Mouse (Mus musculus) limb, embryonic 14.5 days (tissue): Measurements from ENCODE around the gene Cdv3. TPM values are rescaled to one million over a fixed set of nuclear protein-coding genes. Genes with fewer than 3 reads are reported as not detected.

Experiments
- ATAC-seq: fragments of 200-750 bp; cut with Nextera tagmentation; 2 replicates; pipeline ENCODE4 v1.8.0; 2017; ENCODE audit warnings: low read depth, moderate number of reproducible peaks, moderate TSS enrichment; ENCODE audit not compliant: low FRiP score
- DNase-seq: peaks from one replicate; pipeline ENCODE4 v3.0.0-alpha.2; 2015; ENCODE audit warnings: low spot score
- H3K27ac ChIP-seq: fragments of 300-500 bp; sonication (generic); replicated peaks from 2 replicates; pipeline ENCODE4 v1.5.1; 2014; ENCODE audit warnings: low read depth, mild to moderate bottlenecking, low read length, moderate library complexity, mixed read lengths
- H3K27me3 ChIP-seq: fragments of 300-500 bp; sonication (generic); 2 replicates; pipeline ENCODE4 v1.6.1; 2014; ENCODE audit warnings: low read length, mixed read lengths; ENCODE audit not compliant: control insufficient read depth, insufficient read depth
- H3K36me3 ChIP-seq: fragments of 300-500 bp; sonication (generic); 2 replicates; pipeline ENCODE4 v1.6.1; 2014; ENCODE audit warnings: mild to moderate bottlenecking, low read length, moderate library complexity, mixed read lengths; ENCODE audit not compliant: control insufficient read depth, insufficient read depth
- H3K4me1 ChIP-seq: fragments of 300-500 bp; sonication (generic); 2 replicates; pipeline ENCODE4 v1.6.1; 2014; ENCODE audit warnings: antibody characterized with exemption, low read length, mixed read lengths; ENCODE audit not compliant: control insufficient read depth, insufficient read depth
- H3K4me2 ChIP-seq: fragments of 300-500 bp; sonication (generic); replicated peaks from 2 replicates; pipeline ENCODE4 v1.6.1; 2014; ENCODE audit warnings: low read depth, mild to moderate bottlenecking, low read length, moderate library complexity; ENCODE audit not compliant: severe bottlenecking
- H3K4me3 ChIP-seq: fragments of 300-500 bp; sonication (generic); replicated peaks from 2 replicates; pipeline ENCODE4 v1.5.1; 2014; ENCODE audit warnings: low read length
- H3K9ac ChIP-seq: fragments of 300-500 bp; sonication (generic); 2 replicates; pipeline ENCODE4 v1.6.1; 2014; ENCODE audit warnings: mild to moderate bottlenecking, low read depth, low read length, moderate library complexity; ENCODE audit not compliant: severe bottlenecking
- H3K9me3 ChIP-seq: fragments of 300-500 bp; sonication (generic); 2 replicates; pipeline ENCODE4 v1.6.1; 2016; ENCODE audit warnings: low read length; ENCODE audit not compliant: control insufficient read depth
- POLR2A ChIP-seq: fragments of 200-500 bp; IDR thresholded peaks from 2 replicates; pipeline ENCODE4 v1.8.0; 2012; ENCODE audit warnings: inconsistent platforms, mild to moderate bottlenecking, moderate library complexity, borderline replicate concordance; ENCODE audit not compliant: insufficient read depth, insufficient read length; ENCODE audit errors: extremely low read depth
- WGBS: fragments of 180-500 bp; shearing (Covaris S2); extraction: QIAGEN DNeasy Blood & Tissue Kit; methylation state at CpG from one replicate; pipeline ENCODE4 v1.1.7; 2014; 5-methylcytosine and 5-hydroxymethylcytosine counted together
- polyA plus RNA-seq, 2 experiments: library from polyadenylated mRNA; depleted of rRNA in 1 of 2; stranded (reverse) in 1 of 2; unstranded in 1 of 2; fragments of >200 nt; fragmentation: Nextera tagmentation in 1 of 2; extraction: Ambion mirVana in 1 of 2; gene quantifications; 2 replicates each; pipeline versions ENCODE4 v1.2.1 to v1.2.3; 2012 to 2014

Gene Cdv3
- polyA plus RNA-seq, 2 experiments, result 83.7 to 89.0 TPM

DNA sequence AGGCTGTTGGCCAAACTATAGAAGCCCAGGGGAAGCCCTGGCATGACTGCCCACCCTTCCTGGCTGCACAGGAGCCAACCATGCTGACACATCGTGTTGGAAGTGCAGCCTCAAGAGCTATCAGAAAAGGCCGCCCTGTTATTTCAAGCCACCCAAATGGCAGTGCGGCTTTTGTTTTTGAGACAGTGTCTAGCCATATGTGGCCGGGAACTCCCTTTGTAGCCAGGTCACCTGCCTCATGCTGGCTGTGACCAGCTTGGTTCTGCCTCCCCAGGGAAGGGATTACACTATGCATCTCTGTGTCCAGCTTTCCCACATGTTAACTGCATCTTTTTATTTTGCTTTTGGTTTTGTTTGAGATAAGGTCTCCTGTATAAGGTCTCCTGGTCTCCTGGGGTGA lies 14.9 kb upstream of the Cdv3 start:
- Histone ChIP-seq H3K4me1 (no peaks in the 10 kb centered on the region), H3K9ac (no peak overlapping the region), H3K27ac (no peak overlapping the region), H3K4me3 (no peak overlapping the region), H3K9me3 (no peaks in the 10 kb centered on the region), H3K36me3 (no peaks in the 10 kb centered on the region), H3K4me2 (no peak overlapping the region), H3K27me3 (no peaks in the 10 kb centered on the region)
- WGBS, result 92% methylated on average over 4 of the region's 4 CpGs
- no peak for DNase-seq
- no peak for TF ChIP-seq POLR2A
- ATAC-seq, result no peak

DNA sequence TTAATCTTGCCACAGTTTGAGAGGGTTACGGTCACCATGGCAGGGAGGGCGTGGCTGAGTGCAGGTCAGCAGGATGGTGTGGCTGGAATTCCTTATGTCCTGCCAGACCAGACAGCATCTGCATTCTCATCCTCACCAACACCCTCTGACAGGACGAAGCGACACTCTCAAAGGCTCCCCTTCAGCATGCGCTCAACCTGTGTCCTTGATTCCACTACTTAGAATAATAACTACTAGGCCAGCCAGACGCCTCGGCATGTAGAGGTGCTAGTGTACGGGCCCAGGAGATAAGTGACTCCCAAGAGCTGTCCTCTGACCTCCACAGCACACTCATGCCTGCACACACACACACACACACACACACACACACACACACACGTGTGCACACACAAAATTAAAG lies 13.6 kb upstream of the Cdv3 start:
- H3K27me3 ChIP-seq, result no peaks in the 10 kb centered on the region
- DNase-seq (no peak), ATAC-seq (no peak)
- no peaks in the 10 kb centered on the region for H3K4me1 ChIP-seq
- no peak overlapping the region for H3K27ac ChIP-seq
- no peak overlapping the region for H3K4me2 ChIP-seq
- no peaks in the 10 kb centered on the region for H3K9me3 ChIP-seq
- H3K36me3 ChIP-seq, result no peaks in the 10 kb centered on the region
- no peak overlapping the region for H3K9ac ChIP-seq
- no peak for TF ChIP-seq POLR2A
- H3K4me3 ChIP-seq, result no peak overlapping the region
- 74% methylated on average over 9 of the region's 9 CpGs for WGBS

DNA sequence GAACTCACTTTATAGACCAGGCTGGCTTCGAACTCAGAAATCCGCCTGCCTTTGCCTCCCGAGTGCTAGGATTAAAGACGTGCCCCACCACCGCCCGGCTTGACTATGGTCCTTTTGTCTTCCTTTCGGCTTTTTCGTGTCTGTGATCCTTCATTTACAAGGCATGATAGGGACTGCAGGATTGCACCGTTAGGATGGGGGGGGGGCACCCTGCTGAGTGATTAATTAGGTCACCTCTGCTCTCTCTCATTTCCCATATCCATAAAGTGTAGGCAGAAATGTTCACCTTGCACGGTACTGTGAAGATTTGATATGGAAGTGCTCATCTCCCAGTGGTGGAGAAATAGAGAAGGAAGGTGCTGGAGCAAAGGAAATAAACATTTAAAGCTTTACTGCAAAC lies 13.0 kb upstream of the Cdv3 start:
- Histone ChIP-seq H3K36me3 (no peaks in the 10 kb centered on the region), H3K4me1 (no peaks in the 10 kb centered on the region), H3K4me2 (no peak overlapping the region), H3K9me3 (no peaks in the 10 kb centered on the region), H3K27me3 (no peaks in the 10 kb centered on the region), H3K4me3 (no peak overlapping the region), H3K27ac (no peak overlapping the region), H3K9ac (no peak overlapping the region)
- DNase-seq (no peak), ATAC-seq (no peak)
- no peak for TF ChIP-seq POLR2A
- 60% methylated on average over 10 of the region's 10 CpGs for WGBS

DNA sequence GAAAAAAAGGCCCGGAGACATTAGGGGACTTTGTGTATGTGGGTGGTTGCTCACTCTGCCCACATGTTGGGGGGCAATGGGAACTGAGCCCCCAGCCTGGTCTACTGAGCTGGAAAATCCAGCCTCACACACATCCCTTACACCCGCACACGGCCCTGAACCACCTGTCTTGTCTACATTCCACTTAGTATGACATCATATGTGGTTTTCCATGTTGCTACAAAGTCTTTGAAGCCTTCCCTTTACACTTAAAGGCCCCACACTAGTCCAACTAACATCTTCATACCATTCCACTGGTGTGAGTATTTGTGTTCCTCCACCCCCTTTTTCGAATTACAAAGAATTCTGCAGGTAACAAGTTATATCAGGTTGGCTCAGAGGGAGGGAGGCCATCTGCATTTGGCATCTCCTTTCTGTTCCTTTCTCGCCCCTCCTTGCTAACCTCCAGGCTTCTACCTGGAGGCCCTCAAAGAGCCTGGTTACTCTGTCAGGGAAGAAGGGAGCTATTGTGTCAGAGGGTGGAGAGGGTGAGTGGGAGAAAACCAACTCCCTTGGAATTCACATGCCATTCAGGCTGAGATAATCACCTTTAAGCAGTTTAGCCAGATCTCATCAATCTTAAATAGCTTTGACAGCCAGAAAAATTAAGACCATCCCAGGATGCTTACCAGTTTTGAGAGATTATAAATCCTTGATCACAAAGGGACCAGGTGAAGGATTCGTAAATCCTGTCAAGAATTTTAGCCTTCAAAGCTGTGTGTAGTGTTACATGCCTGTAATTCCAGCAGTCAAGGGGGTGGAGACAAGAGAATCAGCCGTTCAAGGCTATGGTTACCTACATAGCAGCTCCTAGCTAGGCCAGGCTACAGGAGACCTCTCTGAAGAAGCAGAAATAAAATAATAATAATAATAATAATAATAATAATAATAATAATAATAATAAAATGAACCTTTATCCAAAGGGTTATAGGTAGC lies 11.0 kb upstream of the Cdv3 start:
- H3K27me3 ChIP-seq, result no peaks in the 10 kb centered on the region
- no peak overlapping the region for H3K9ac ChIP-seq
- H3K36me3 ChIP-seq, result no peaks in the 10 kb centered on the region
- no peaks in the 10 kb centered on the region for H3K4me1 ChIP-seq
- H3K27ac ChIP-seq, result no peak overlapping the region
- no peaks in the 10 kb centered on the region for H3K9me3 ChIP-seq
- DNase-seq, result no peak
- WGBS, result 50% methylated on average over 7 of the region's 7 CpGs
- H3K4me3 ChIP-seq, result no peak overlapping the region
- no peak; the same call in 1 of the 2 replicates for ATAC-seq
- no peak overlapping the region for H3K4me2 ChIP-seq
- TF ChIP-seq POLR2A, result no peak

DNA sequence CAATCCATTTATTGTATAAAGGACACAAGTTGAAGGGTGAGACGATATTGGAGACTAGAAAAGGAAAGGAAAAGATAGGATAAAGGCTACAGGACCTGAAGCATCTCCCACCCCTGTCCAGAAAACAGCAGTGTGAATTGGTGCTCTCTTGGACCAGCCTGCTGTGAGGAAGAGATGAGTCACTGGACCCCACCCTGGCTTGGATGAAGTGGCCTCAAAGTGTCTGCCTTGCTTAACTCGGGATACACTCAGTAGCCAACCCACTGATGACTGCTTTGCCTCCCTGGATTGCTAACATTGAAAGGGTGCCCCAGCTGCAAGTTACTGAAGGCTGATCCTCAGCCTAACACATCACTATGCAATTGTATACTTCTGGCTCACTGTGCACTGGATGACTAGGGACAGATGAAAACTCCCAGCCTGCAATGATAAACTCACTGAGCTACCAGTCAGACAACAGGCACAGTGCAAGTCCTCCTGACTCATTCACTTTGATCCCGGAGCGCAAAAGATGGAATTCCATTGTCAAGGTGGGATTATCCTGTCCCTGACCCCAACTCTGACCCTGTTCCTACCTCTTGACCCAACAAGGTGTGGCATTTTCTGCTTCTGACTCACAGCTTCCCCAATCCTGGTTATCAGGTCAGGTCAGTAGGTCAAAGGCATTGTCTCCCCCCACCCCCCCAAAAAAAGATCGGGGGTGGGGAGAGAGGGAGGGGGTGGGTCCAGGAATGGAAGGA lies 6.8 kb upstream of the Cdv3 start:
- DNase-seq, result no peak

More for the DNA sequence above, 6.8 kb upstream of the Cdv3 start:
- 75% methylated on average over 5 of the region's 5 CpGs for WGBS
- Histone ChIP-seq H3K27me3 (no peaks in the 10 kb centered on the region), H3K4me2 (no peak overlapping the region), H3K9me3 (no peaks in the 10 kb centered on the region), H3K9ac (no peak overlapping the region), H3K4me1 (no peaks in the 10 kb centered on the region), H3K27ac (no peak overlapping the region), H3K4me3 (no peak overlapping the region), H3K36me3 (peaks cover 7% of the 10 kb centered on the region; the same call in 1 of the 2 replicates)
- ATAC-seq, result no peak
- no peak for TF ChIP-seq POLR2A
